Mouse (Mus musculus) kidney, postnatal 36 days (tissue): ENCODE results near the gene Gm10439.
"Not testable (repeated sequence)": the region's sequence is repeated elsewhere in the genome, so short reads cannot be mapped to it uniquely, and the experiment has no call there.

Source experiments
- DNase-seq, 2 experiments: peaks; one replicate each; pipeline ENCODE4 v3.0.0; 2021 to 2022; ENCODE audit warnings: mixed read lengths in 2 of 2

The Gm10439 gene

GRCm38 (mm10) chrX:149594270-149594669 is at the start of gene Gm10439:
Gm10439 (plus strand) TSS chrX:149594570.
- DNase-seq: not testable (repeated sequence)
